Mouse (Mus musculus): ENCODE results near the gene Kmt2b. TPM values are rescaled to one million over a fixed set of nuclear protein-coding genes. Genes with fewer than 3 reads are reported as not detected.

Kmt2b gene
- total and polyA plus RNA-seq, 2 experiments from 2014 or later = 2.9 to 12.1 TPM

- Histone ChIP-seq H3K4me3 (ENCODE audit: low read depth, low read length) (no peak overlapping the region), H3K27me3 (ENCODE audit: control insufficient read depth, insufficient read depth, low read length) (peaks cover 25% of the 10 kb centered on the region), H3K4me2 (ENCODE audit: low read depth, low read length) (no peak overlapping the region), H3K9ac (replicated peaks; ENCODE audit: low read depth, low read length) (no peak overlapping the region), H3K9me3 (replicated peaks; ENCODE audit: control insufficient read depth, low read length) (no peaks in the 10 kb centered on the region), H3K27ac (ENCODE audit: low read depth) (no peak overlapping the region), H3K4me1 (ENCODE audit: control insufficient read depth, insufficient read depth) (peaks cover 10% of the 10 kb centered on the region; the same call in 1 of the 2 replicates), H3K36me3 (replicated peaks; ENCODE audit: control insufficient read depth, insufficient read depth, low read length) (peaks cover 5% of the 10 kb centered on the region; the same call in 1 of the 2 replicates)
- ATAC-seq (ENCODE audit: insufficient read depth, low read depth) (no peak), DNase-seq (ENCODE audit: low spot score) (no peak)
- TF ChIP-seq EP300 (IDR thresholded peaks at IDR 0.05; ENCODE audit: low read depth) (no peak), CTCF (IDR thresholded peaks at IDR 0.05; ENCODE audit: low read depth) (no peak)
These were observed 40.5 kb upstream of the Kmt2b start for GRCm38 (mm10) chr7:30629013-30629412.

- H3K9ac ChIP-seq (replicated peaks; ENCODE audit: low read depth, low read length) = no peak overlapping the region
- H3K36me3 ChIP-seq (replicated peaks; ENCODE audit: control insufficient read depth, insufficient read depth, low read length) = peaks cover 29% of the 10 kb centered on the region
- no peak overlapping the region for H3K4me3 ChIP-seq (ENCODE audit: low read depth, low read length)
- 84% methylated on average over 5 of the region's 5 CpGs for WGBS
- TF ChIP-seq CTCF (IDR thresholded peaks at IDR 0.05; ENCODE audit: low read depth) = no peak
- no peaks in the 10 kb centered on the region for H3K9me3 ChIP-seq (replicated peaks; ENCODE audit: control insufficient read depth, low read length)
- 0 out of 2 replicates have a peak, but pooled peaks cover 3% of the 10 kb centered on the region for H3K27me3 ChIP-seq (ENCODE audit: control insufficient read depth, insufficient read depth, low read length)
- ATAC-seq (ENCODE audit: insufficient read depth, low read depth) (no peak), DNase-seq (ENCODE audit: low spot score) (no peak)
- H3K4me2 ChIP-seq (ENCODE audit: low read depth, low read length) = no peak overlapping the region
- H3K4me1 ChIP-seq (ENCODE audit: control insufficient read depth, insufficient read depth) = peaks cover 10% of the 10 kb centered on the region; the same call in 1 of the 2 replicates
- no peak overlapping the region for H3K27ac ChIP-seq (ENCODE audit: low read depth)
These were observed 38.1 kb upstream of the Kmt2b start for GRCm38 (mm10) chr7:30626647-30627046.

GRCm38 (mm10) chr7:30625530-30626384, 37.2 kb upstream of the Kmt2b start, which contains the start of gene Cox6b1:
Gene Cox6b1, minus strand, starts transcription at chr7:30626151.
- DNase-seq (ENCODE audit: low spot score) (peak; percentile 94), ATAC-seq (ENCODE audit: insufficient read depth, low read depth) (peak; percentile 94)
- H3K27ac ChIP-seq (ENCODE audit: low read depth) = peak within 1 kb of the TSS; percentile 87
- H3K36me3 ChIP-seq (replicated peaks; ENCODE audit: control insufficient read depth, insufficient read depth, low read length) = peaks cover 35% of the 10 kb centered on the region
- TF ChIP-seq CTCF (IDR thresholded peaks at IDR 0.05; ENCODE audit: low read depth) = no peak
- no peak for TF ChIP-seq EP300 (IDR thresholded peaks at IDR 0.05; ENCODE audit: low read depth)
- peak within 1 kb of the TSS; percentile 90 for H3K4me2 ChIP-seq (ENCODE audit: low read depth, low read length)
- H3K4me1 ChIP-seq (ENCODE audit: control insufficient read depth, insufficient read depth) = peaks cover 10% of the 10 kb centered on the region; the same call in 1 of the 2 replicates
- no peaks in the 10 kb centered on the region for H3K9me3 ChIP-seq (replicated peaks; ENCODE audit: control insufficient read depth, low read length)
- peak within 1 kb of the TSS; percentile 92 for H3K9ac ChIP-seq (replicated peaks; ENCODE audit: low read depth, low read length)
- WGBS = 1% methylated on average over 44 of the region's 44 CpGs
- H3K27me3 ChIP-seq (ENCODE audit: control insufficient read depth, insufficient read depth, low read length) = no peaks in the 10 kb centered on the region
- H3K4me3 ChIP-seq (ENCODE audit: low read depth, low read length) = peak within 1 kb of the TSS; percentile 83

GRCm38 (mm10) chr7:30619202-30619601, 30.7 kb upstream of the Kmt2b start:
- Histone ChIP-seq H3K4me1 (ENCODE audit: control insufficient read depth, insufficient read depth) (no peaks in the 10 kb centered on the region), H3K9me3 (replicated peaks; ENCODE audit: control insufficient read depth, low read length) (no peaks in the 10 kb centered on the region), H3K4me3 (ENCODE audit: low read depth, low read length) (no peak overlapping the region), H3K36me3 (replicated peaks; ENCODE audit: control insufficient read depth, insufficient read depth, low read length) (peaks cover 71% of the 10 kb centered on the region), H3K9ac (replicated peaks; ENCODE audit: low read depth, low read length) (no peak overlapping the region), H3K4me2 (ENCODE audit: low read depth, low read length) (no peak overlapping the region), H3K27ac (ENCODE audit: low read depth) (no peak overlapping the region), H3K27me3 (ENCODE audit: control insufficient read depth, insufficient read depth, low read length) (no peaks in the 10 kb centered on the region)
- DNase-seq (ENCODE audit: low spot score) (no peak), ATAC-seq (ENCODE audit: insufficient read depth, low read depth) (no peak)
- peak; percentile 42 for TF ChIP-seq CTCF (IDR thresholded peaks at IDR 0.05; ENCODE audit: low read depth)
- no peak for TF ChIP-seq EP300 (IDR thresholded peaks at IDR 0.05; ENCODE audit: low read depth)
- 86% methylated on average over 3 of the region's 3 CpGs for WGBS

GRCm38 (mm10) chr7:30618658-30619057, 30.1 kb upstream of the Kmt2b start:
- H3K4me2 ChIP-seq (ENCODE audit: low read depth, low read length) = no peak overlapping the region
- H3K9ac ChIP-seq (replicated peaks; ENCODE audit: low read depth, low read length) = no peak overlapping the region
- no peak overlapping the region for H3K4me3 ChIP-seq (ENCODE audit: low read depth, low read length)
- no peak overlapping the region for H3K27ac ChIP-seq (ENCODE audit: low read depth)
- H3K36me3 ChIP-seq (replicated peaks; ENCODE audit: control insufficient read depth, insufficient read depth, low read length) = peaks cover 66% of the 10 kb centered on the region
- DNase-seq (ENCODE audit: low spot score) (no peak), ATAC-seq (ENCODE audit: insufficient read depth, low read depth) (no peak)
- H3K27me3 ChIP-seq (ENCODE audit: control insufficient read depth, insufficient read depth, low read length) = no peaks in the 10 kb centered on the region
- WGBS = 91% methylated on average over 9 of the region's 9 CpGs
- no peaks in the 10 kb centered on the region for H3K9me3 ChIP-seq (replicated peaks; ENCODE audit: control insufficient read depth, low read length)
- no peak for TF ChIP-seq EP300 (IDR thresholded peaks at IDR 0.05; ENCODE audit: low read depth)
- no peak for TF ChIP-seq CTCF (IDR thresholded peaks at IDR 0.05; ENCODE audit: low read depth)
- no peaks in the 10 kb centered on the region for H3K4me1 ChIP-seq (ENCODE audit: control insufficient read depth, insufficient read depth)
